Comparison of ENCODE assay signal across 8 mouse cellular contexts in the genomic region with DNA sequence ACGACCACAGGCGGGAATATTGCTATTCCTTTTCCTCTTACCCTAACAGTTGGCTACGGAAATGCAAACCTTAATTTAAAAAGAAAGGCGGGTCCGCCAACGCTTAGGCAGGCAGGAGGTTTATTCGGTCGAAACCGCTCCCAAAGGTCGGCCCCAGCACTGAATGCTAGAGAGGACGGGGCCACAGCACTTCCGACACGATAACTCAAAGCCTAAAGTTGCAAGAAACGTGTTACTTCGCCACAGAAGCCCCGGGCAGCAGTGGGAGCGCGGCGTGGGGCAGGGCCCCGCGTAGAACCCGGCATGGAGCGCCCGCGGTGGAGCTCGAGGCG. TPM values are rescaled to one million over a fixed set of nuclear protein-coding genes. Genes with fewer than 3 reads are reported as not detected.
DNase-seq lines count a peak whose midpoint lies in the region; ATAC-seq lines count a peak whose summit lies in the region.

No protein-coding gene starts in this region.

- H3K27ac ChIP-seq in liver, embryonic 12.5 days: peak overlapping the region; percentile 88
- H3K27ac ChIP-seq in stomach, embryonic 16.5 days (ENCODE audit: low read length): peak overlapping the region; percentile 75

- H3K36me3 ChIP-seq in liver, embryonic 12.5 days: peaks cover 43% of the 10 kb centered on the region
- H3K36me3 ChIP-seq in stomach, embryonic 16.5 days (ENCODE audit: control insufficient read depth, insufficient read depth, low read length): peaks cover 17% of the 10 kb centered on the region; the same call in 1 of the 2 replicates

- WGBS in liver, embryonic 12.5 days (ENCODE audit: insufficient replicate concordance): under 1% methylated on average over 27 of the region's 27 CpGs
- 0% methylated on average over 27 of the region's 27 CpGs for WGBS in stomach, embryonic 16.5 days

- no peaks in the 10 kb centered on the region for H3K9me3 ChIP-seq in liver, embryonic 12.5 days (replicated peaks)
- no peaks in the 10 kb centered on the region for H3K9me3 ChIP-seq in stomach, embryonic 16.5 days (replicated peaks; ENCODE audit: control insufficient read depth, low read length)

- no peaks in the 10 kb centered on the region for H3K27me3 ChIP-seq in liver, embryonic 12.5 days (replicated peaks)
- no peaks in the 10 kb centered on the region for H3K27me3 ChIP-seq in stomach, embryonic 16.5 days (ENCODE audit: control insufficient read depth, insufficient read depth, low read length)

- peaks cover 49% of the 10 kb centered on the region for H3K4me1 ChIP-seq in liver, embryonic 12.5 days
- H3K4me1 ChIP-seq in stomach, embryonic 16.5 days (ENCODE audit: control insufficient read depth, insufficient read depth, low read length): peaks cover 31% of the 10 kb centered on the region

- H3K9ac ChIP-seq in liver, embryonic 12.5 days: peak overlapping the region; percentile 92
- H3K9ac ChIP-seq in stomach, embryonic 16.5 days (ENCODE audit: low read length): peak overlapping the region; percentile 98

- H3K4me2 ChIP-seq in liver, embryonic 12.5 days: peak overlapping the region; percentile 87
- H3K4me2 ChIP-seq in stomach, embryonic 16.5 days (ENCODE audit: low read depth, low read length): peak overlapping the region; percentile 82

- H3K4me3 ChIP-seq in liver, embryonic 12.5 days: peak overlapping the region; percentile 86
- peak overlapping the region; percentile 77 for H3K4me3 ChIP-seq in stomach, embryonic 16.5 days (replicated peaks; ENCODE audit: low read length)

- ATAC-seq in frontal cortex, adult (ENCODE audit: low TSS enrichment): peak; percentile 5; the same call in 1 of the 2 replicates
- no peak for ATAC-seq in liver, embryonic 12.5 days
- no peak for ATAC-seq in stomach, embryonic 16.5 days (ENCODE audit: insufficient read depth, low FRiP score)

- DNase-seq in frontal cortex, postnatal 25 days (ENCODE audit: low spot score in 2 of 2): no peak
- peak; percentile 27 to 32 for DNase-seq in thymus, postnatal 10 days (ENCODE audit: low spot score in 2 of 2)
- DNase-seq in thymus, postnatal 4 days: no peak
- no peak for DNase-seq in natural killer cell, adult 2 months (ENCODE audit: low spot score in 2 of 2)
- no peak for DNase-seq in spleen, postnatal 4 days (ENCODE audit: low spot score in 2 of 2)

RNA-seq across cellular contexts. Expression of gene U2af1, which starts 0.6 kb away (rescaled TPM):
- polyA plus RNA-seq in liver, embryonic 12.5 days (2016; fragmentation: Nextera tagmentation; extraction: Ambion mirVana): 258 and 270 TPM in 2 replicates
- 236 and 261 TPM in 2 replicates for polyA plus RNA-seq in stomach, embryonic 16.5 days (2015; fragmentation: Nextera tagmentation; extraction: Ambion mirVana)

RNA-seq across cellular contexts. Expression of gene Cryaa, which starts 19.5 kb away (rescaled TPM):
- 0.16 TPM in 1 of 2 replicates, not detected in the other for polyA plus RNA-seq in liver, embryonic 12.5 days (2016; fragmentation: Nextera tagmentation; extraction: Ambion mirVana)
- 0.13 and 0.62 TPM in 2 replicates for polyA plus RNA-seq in stomach, embryonic 16.5 days (2015; fragmentation: Nextera tagmentation; extraction: Ambion mirVana)

RNA-seq across cellular contexts. Expression of gene Cbs, which starts 21.1 kb away (rescaled TPM):
- 6.3 TPM in 2 replicates for polyA plus RNA-seq in liver, embryonic 12.5 days (2016; fragmentation: Nextera tagmentation; extraction: Ambion mirVana)
- 25.0 and 25.6 TPM in 2 replicates for polyA plus RNA-seq in stomach, embryonic 16.5 days (2015; fragmentation: Nextera tagmentation; extraction: Ambion mirVana)

Comparison
In these comparisons a context has a peak if more than half of its experiments do, and no peak if none do; other contexts are left out.
1. DNase-seq: peak in thymus, postnatal 10 days (2 of 2); none in frontal cortex, postnatal 25 days (0 of 2), thymus, postnatal 4 days (single experiment), natural killer cell, adult 2 months (0 of 2) and spleen, postnatal 4 days (0 of 2).